Mouse (Mus musculus) MEL (cell line): ENCODE measurements around the gene Slc25a18.

Experiments
- MAFK ChIP-seq: IDR thresholded peaks from 2 replicates; pipeline ENCODE4 v1.6.1; 2011; ENCODE audit warnings: low read depth, mild to moderate bottlenecking, low read length, improper control_type of control experiment, borderline replicate concordance
- TAL1 ChIP-seq: IDR thresholded peaks from 2 replicates; pipeline ENCODE4 v1.6.1; 2012; ENCODE audit warnings: mild to moderate bottlenecking, inconsistent platforms, low read length, moderate library complexity, mixed read lengths
- USF1 ChIP-seq: IDR thresholded peaks from 2 replicates; pipeline ENCODE4 v1.6.1; 2014; ENCODE audit warnings: low read depth, mild to moderate bottlenecking, inconsistent platforms, low read length, improper control_type of control experiment, moderate library complexity

DNA sequence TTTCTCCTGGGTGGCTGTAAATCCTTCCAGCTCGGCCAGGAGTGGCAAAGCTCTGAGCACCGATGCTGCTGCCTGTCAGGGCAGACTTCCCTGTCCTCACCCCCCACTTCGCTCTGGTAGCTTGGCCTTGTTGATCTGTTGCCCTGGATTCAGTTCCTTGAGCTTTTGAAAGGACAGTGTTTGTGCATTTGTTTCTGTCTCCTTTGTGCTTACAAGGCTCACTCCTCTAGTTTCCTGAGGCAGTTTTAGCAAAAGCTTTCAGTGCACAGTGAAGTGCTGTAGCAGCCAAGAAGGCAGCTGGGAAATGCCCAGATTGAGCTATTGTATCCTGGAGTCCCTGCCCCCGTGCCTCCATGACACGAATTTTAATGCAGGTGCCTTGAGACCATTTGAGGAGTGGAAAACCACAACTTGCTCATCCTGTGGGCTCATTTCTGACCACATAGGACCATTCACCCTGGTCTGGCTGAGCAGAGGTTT, at the start of gene Slc25a18:
- TF ChIP-seq TAL1 (no peak), MAFK (no peak), USF1 (no peak)
